Mouse (Mus musculus): ENCODE results near the gene Atf5. TPM values are rescaled to one million over a fixed set of nuclear protein-coding genes. Genes with fewer than 3 reads are reported as not detected.

The Atf5 gene
- total and polyA plus RNA-seq, 3 experiments = 13.4 to 82.3 (median 71.1) TPM

- TF ChIP-seq BHLHE40 (IDR thresholded peaks at IDR 0.05; ENCODE audit: low read depth, low read length) = peak; percentile 81
- no peak for TF ChIP-seq ZC3H11A (IDR thresholded peaks at IDR 0.05; ENCODE audit: low read depth, low read length)
Measured at GRCm38 (mm10) chr7:44835373-44836015, 19.0 kb upstream of the Atf5 start (continued).

GRCm38 (mm10) chr7:44832763-44833162 lies 16.3 kb upstream of the Atf5 start:
- Histone ChIP-seq H3K9ac (ENCODE audit: insufficient read depth, low read depth) (no peak overlapping the region; the same call in 1 of the 2 replicates), H3K4me3 (replicated peaks in 1 of 3; ENCODE audit: low read depth in 2 of 3, low read length in 2 of 3, poor library complexity in 1 of 3) (peak overlapping the region in 1 of 3 experiments; percentile 17), H3K79me2 (replicated peaks; ENCODE audit: control insufficient read depth, extremely low read depth, insufficient read depth, poor library complexity, severe bottlenecking) (peaks cover 60% of the 10 kb centered on the region), H3K4me2 (ENCODE audit: insufficient read depth, low read depth, poor library complexity, severe bottlenecking) (0 out of 2 replicates have a peak overlapping the region, but pooled peaks have one; percentile 12), H3K27ac (ENCODE audit: insufficient read depth, low read depth) (peak overlapping the region; percentile 50), H3K27me3 (replicated peaks) (no peaks in the 10 kb centered on the region), H3K36me3 (replicated peaks in 1 of 2; ENCODE audit: control insufficient read depth in 1 of 2, insufficient read depth in 1 of 2, low read length in 1 of 2) (peaks cover 46 to 66% of the 10 kb centered on the region in 2 experiments), H3K9me3 (replicated peaks; ENCODE audit: low read length) (peaks cover 3% of the 10 kb centered on the region), H3K4me1 (ENCODE audit: control insufficient read depth in 1 of 2, insufficient read depth in 2 of 2) (peaks cover 42 to 96% of the 10 kb centered on the region in 2 experiments)
- in situ Hi-C loops (cut with MboI; ENCODE audit: low pct_ligation_motif_present, low pct_unique_long_range_greater_than_20kb, low sequenced_read_pairs) = no loop called here
- no peak for TF ChIP-seq BHLHE40 (IDR thresholded peaks at IDR 0.05; ENCODE audit: low read depth, low read length)
- peak; percentile 27; the same call in 1 of the 2 replicates for TF ChIP-seq POLR2A (IDR thresholded peaks at IDR 0.05; ENCODE audit: low read depth, low read length)
- dilution Hi-C loops (cut with MboI; ENCODE audit: extremely low pct_ligation_motif_present, extremely low pct_unique_long_range_greater_than_20kb, low sequenced_read_pairs) = no loop called here
- no peak for DNase-seq (ENCODE audit: extremely low read depth)

- TF ChIP-seq USF1 (IDR thresholded peaks at IDR 0.05; ENCODE audit: low read depth, low read length) = no peak
- no peak for TF ChIP-seq NRF1 (IDR thresholded peaks at IDR 0.05; ENCODE audit: low read depth, low read length)
- TF ChIP-seq USF2 (conservative IDR thresholded peaks at IDR 0.05; ENCODE audit: low read depth, low read length) = no peak
- no peak for TF ChIP-seq RAD21 (IDR thresholded peaks at IDR 0.05; ENCODE audit: low read depth, low read length)
- TF ChIP-seq POLR2A (IDR thresholded peaks at IDR 0.05; ENCODE audit: low read depth, low read length) = no peak
- TF ChIP-seq ZC3H11A (IDR thresholded peaks at IDR 0.05; ENCODE audit: low read depth, low read length) = no peak
- no peak for TF ChIP-seq JUND (conservative IDR thresholded peaks at IDR 0.05; ENCODE audit: low read depth, low read length)
- in situ Hi-C loops (cut with MboI; ENCODE audit: low pct_ligation_motif_present, low pct_unique_long_range_greater_than_20kb, low sequenced_read_pairs) = no loop called here
- H3K79me2 ChIP-seq (replicated peaks; ENCODE audit: control insufficient read depth, extremely low read depth, insufficient read depth, poor library complexity, severe bottlenecking) = peaks cover 92% of the 10 kb centered on the region
- dilution Hi-C loops (cut with MboI; ENCODE audit: extremely low pct_ligation_motif_present, extremely low pct_unique_long_range_greater_than_20kb, low sequenced_read_pairs) = no loop called here
- peaks cover 58 to 84% of the 10 kb centered on the region in 2 experiments for H3K36me3 ChIP-seq (replicated peaks in 1 of 2; ENCODE audit: control insufficient read depth in 1 of 2, insufficient read depth in 1 of 2, low read length in 1 of 2)
- H3K27ac ChIP-seq (ENCODE audit: insufficient read depth, low read depth) = no peak overlapping the region
- no peaks in the 10 kb centered on the region for H3K27me3 ChIP-seq (replicated peaks)
- no peak overlapping the region for H3K4me2 ChIP-seq (ENCODE audit: insufficient read depth, low read depth, poor library complexity, severe bottlenecking)
- H3K9ac ChIP-seq (ENCODE audit: insufficient read depth, low read depth) = no peak overlapping the region
- H3K9me3 ChIP-seq (replicated peaks; ENCODE audit: low read length) = no peaks in the 10 kb centered on the region
- no peak overlapping the region for H3K4me3 ChIP-seq (replicated peaks in 1 of 3; ENCODE audit: low read depth in 2 of 3, low read length in 2 of 3, poor library complexity in 1 of 3)
- peaks cover 41 to 98% of the 10 kb centered on the region in 2 experiments for H3K4me1 ChIP-seq (ENCODE audit: control insufficient read depth in 1 of 2, insufficient read depth in 2 of 2)
- DNase-seq (ENCODE audit: extremely low read depth) = no peak
Measured at GRCm38 (mm10) chr7:44828706-44829105, 12.2 kb upstream of the Atf5 start.

- dilution Hi-C loops (cut with MboI; ENCODE audit: extremely low pct_ligation_motif_present, extremely low pct_unique_long_range_greater_than_20kb, low sequenced_read_pairs) = no loop called here
- H3K27me3 ChIP-seq (replicated peaks) = no peaks in the 10 kb centered on the region
Measured at GRCm38 (mm10) chr7:44826771-44827170, 10.3 kb upstream of the Atf5 start.

More at GRCm38 (mm10) chr7:44826771-44827170, 10.3 kb upstream of the Atf5 start:
- Histone ChIP-seq H3K9me3 (replicated peaks; ENCODE audit: low read length) (no peaks in the 10 kb centered on the region), H3K9ac (ENCODE audit: insufficient read depth, low read depth) (no peak overlapping the region), H3K4me3 (replicated peaks in 1 of 3; ENCODE audit: low read depth in 2 of 3, low read length in 2 of 3, poor library complexity in 1 of 3) (no peak overlapping the region), H3K4me2 (ENCODE audit: insufficient read depth, low read depth, poor library complexity, severe bottlenecking) (no peak overlapping the region), H3K4me1 (ENCODE audit: control insufficient read depth in 1 of 2, insufficient read depth in 2 of 2) (peaks cover 39 to 93% of the 10 kb centered on the region in 2 experiments), H3K36me3 (replicated peaks in 1 of 2; ENCODE audit: control insufficient read depth in 1 of 2, insufficient read depth in 1 of 2, low read length in 1 of 2) (peaks cover 51 to 86% of the 10 kb centered on the region in 2 experiments), H3K27ac (ENCODE audit: insufficient read depth, low read depth) (no peak overlapping the region; the same call in 1 of the 2 replicates), H3K79me2 (replicated peaks; ENCODE audit: control insufficient read depth, extremely low read depth, insufficient read depth, poor library complexity, severe bottlenecking) (peaks cover 96% of the 10 kb centered on the region)
- TF ChIP-seq SMC3 (IDR thresholded peaks at IDR 0.05; ENCODE audit: low read depth, low read length) (no peak), ZMIZ1 (IDR thresholded peaks at IDR 0.05; ENCODE audit: low read depth, low read length) (0 out of 2 replicates have a peak, but pooled peaks have one; percentile 38), NRF1 (IDR thresholded peaks at IDR 0.05; ENCODE audit: low read depth, low read length) (no peak), TCF12 (IDR thresholded peaks at IDR 0.05; ENCODE audit: low read depth, low read length) (no peak), MAX (IDR thresholded peaks at IDR 0.05; ENCODE audit: low read length) (no peak), USF1 (IDR thresholded peaks at IDR 0.05; ENCODE audit: low read depth, low read length) (no peak), POLR2A (IDR thresholded peaks at IDR 0.05; ENCODE audit: low read depth, low read length) (peak; percentile 18; the same call in 1 of the 2 replicates), MYC (IDR thresholded peaks at IDR 0.05; ENCODE audit: low read depth, low read length) (no peak), RCOR1 (conservative IDR thresholded peaks at IDR 0.05; ENCODE audit: low read depth, low read length) (no peak), JUN (IDR thresholded peaks at IDR 0.05; ENCODE audit: insufficient read depth, low read depth, low read length) (no peak), ETS1 (conservative IDR thresholded peaks at IDR 0.05; ENCODE audit: low read depth, low read length) (no peak), UBTF (IDR thresholded peaks at IDR 0.05; ENCODE audit: low read depth, low read length) (no peak)
- in situ Hi-C loops (cut with MboI; ENCODE audit: low pct_ligation_motif_present, low pct_unique_long_range_greater_than_20kb, low sequenced_read_pairs) = no loop called here
- no peak for DNase-seq (ENCODE audit: extremely low read depth)

All from CH12.LX (cell line).